Mouse (Mus musculus) spleen, postnatal 4 days (tissue): ENCODE results near the gene Tulp4.

Experiments
- DNase-seq, 2 experiments: peaks; one replicate each; pipeline ENCODE4 v3.0.0; 2022; ENCODE audit warnings: low spot score in 2 of 2

The Tulp4 gene

DNA sequence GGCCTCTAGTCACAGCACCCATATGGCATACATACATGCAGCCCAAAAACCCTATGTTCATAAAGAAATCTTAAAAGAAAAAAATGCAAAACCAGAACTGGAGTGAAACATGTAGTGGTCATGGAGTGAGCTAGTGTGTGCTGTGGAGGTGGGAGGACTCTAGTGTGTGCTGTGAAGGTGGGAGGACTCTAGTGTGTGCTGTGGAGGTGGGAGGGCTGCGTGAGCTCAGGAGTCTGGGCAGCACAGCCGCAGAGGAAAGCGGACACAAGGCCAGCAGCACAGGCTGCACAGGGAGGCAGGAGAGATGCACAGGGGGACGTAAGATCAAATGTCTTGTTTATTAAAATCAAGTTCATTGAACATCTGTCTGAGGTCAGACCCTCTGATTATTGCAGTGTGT lies 17.5 kb downstream of the Tulp4 start:
- DNase-seq = no peak

- DNase-seq = no peak
Observed at GRCm38 (mm10) chr17:6125441-6125840, 19.2 kb downstream of the Tulp4 start.

DNA sequence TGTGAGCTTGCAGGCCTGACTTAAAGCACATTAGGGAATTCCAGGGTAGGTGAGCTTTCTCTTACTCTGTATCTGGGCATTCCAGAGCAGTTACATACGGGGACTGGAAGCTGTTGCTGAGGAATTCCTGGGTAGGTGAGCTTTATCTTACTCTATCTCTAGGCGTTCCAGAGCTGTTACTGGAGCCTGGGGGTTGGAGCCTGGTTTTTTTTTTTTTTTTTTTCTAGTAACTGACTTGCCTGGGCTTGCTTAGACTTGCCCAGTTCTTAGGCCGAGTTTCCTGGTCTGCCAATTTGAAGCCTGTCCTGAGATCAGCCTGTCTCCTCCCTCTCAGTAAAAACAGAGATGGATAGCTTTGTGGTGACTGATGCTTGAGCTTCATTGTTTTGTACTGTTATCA lies 21.8 kb downstream of the Tulp4 start:
- no peak for DNase-seq

GRCm38 (mm10) chr17:6129361-6129760 lies 23.1 kb downstream of the Tulp4 start:
- DNase-seq = no peak

GRCm38 (mm10) chr17:6131083-6131482 lies 24.8 kb downstream of the Tulp4 start:
- DNase-seq = no peak

DNA sequence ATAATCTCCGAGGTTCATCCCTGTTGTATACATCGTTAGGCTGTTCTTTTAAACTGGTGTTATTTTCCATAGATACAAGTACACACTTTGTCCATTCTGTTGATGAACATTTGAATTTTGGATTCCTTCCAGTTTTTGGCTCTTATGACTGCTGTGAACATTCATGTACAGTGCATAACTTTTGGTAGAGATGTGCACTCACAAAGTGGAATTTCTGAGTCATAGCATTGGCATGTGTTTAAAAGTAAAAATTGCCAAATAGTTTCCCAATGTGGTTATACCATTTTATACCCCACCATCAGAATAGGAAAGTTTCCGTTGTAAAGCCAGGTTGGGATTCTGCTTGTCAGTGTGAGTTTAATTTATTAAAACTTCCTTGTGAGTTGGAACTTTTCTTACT lies 34.6 kb downstream of the Tulp4 start:
- no peak for DNase-seq

DNA sequence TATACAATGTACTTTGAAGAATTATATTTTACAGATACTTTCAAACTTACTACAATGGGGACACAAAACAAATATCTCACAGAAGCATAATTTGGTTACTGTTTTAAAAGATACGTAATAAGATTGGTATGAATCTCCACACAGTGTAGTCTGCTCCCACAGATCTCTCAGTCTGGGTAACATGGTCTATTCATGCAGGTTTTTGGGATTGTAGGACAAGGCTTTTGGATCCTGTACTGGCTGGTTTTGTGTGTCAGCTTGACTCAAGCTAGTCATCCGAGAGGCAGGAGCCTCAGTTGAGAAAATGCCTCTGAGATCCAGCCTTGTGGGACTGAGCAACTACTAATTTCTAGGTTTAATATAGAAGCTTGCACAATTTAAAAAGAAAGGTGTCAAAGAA lies 35.1 kb downstream of the Tulp4 start:
- DNase-seq = no peak

- DNase-seq = no peak
Observed at GRCm38 (mm10) chr17:6145244-6145643, 39.0 kb downstream of the Tulp4 start.

- no peak for DNase-seq
Observed at GRCm38 (mm10) chr17:6152941-6153340, 46.7 kb downstream of the Tulp4 start.

- no peak for DNase-seq
Observed at GRCm38 (mm10) chr17:6153581-6153980, 47.3 kb downstream of the Tulp4 start.

- DNase-seq = no peak
Observed at GRCm38 (mm10) chr17:6154366-6154765, 48.1 kb downstream of the Tulp4 start.

DNA sequence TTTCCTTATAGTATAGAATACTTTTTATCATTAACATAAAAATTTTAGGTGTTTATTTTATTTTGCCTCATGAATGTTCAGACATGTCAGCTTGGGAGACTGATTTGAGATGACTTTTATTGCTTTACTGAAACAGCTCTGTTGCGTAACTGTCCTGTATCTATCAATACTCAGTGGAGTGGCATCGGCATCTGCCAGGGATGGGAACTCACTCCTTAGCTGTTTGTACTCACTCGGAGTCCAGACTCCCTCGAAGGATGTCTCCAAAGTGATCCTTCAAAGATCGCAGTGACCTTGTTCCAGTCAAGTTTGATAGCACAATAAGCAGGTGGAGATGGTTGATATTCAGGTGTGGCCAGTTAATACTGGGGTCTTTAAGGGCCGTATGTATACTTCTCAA lies 54.3 kb downstream of the Tulp4 start:
- DNase-seq = no peak

DNA sequence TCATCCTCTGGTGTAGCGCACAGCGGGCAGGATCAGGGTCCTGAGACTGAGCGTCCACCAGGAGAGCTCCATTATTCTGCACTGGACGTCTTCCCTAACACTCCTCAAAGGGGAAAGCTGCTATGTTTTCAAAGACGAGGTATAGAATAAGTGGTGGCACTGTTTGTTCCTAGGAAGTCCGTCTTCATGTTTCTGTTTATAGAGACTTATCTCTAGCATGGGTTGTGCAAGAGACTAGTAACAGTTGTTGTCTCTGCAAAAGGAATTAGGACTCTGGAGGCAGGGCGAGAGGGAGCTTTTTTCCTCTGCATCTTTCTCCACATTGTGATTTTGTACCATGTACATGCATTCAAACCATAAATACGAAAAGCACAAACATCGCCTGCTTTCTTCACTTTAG lies 55.7 kb downstream of the Tulp4 start:
- no peak for DNase-seq

DNA sequence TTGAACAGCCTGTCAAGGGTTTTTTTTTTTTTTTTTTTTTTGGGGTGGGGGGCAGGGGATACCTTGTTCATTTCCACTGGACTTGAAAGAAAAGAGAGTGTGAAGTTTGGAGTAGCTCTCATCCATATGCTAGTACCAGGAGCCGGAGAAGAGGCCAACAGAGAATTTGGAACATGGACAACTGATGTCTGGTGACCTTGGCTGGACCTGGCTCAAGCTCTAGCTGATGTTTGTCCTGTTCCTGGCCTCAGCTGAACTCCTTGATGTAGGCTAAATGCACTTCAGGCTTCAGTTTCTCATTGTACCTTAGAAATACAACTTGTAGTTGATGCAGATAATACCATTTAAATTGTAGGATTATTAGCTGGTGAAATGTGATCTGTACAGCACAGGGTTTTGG lies 56.5 kb downstream of the Tulp4 start:
- no peak for DNase-seq

GRCm38 (mm10) chr17:6164911-6165310 lies 58.7 kb downstream of the Tulp4 start:
- DNase-seq = no peak

DNA sequence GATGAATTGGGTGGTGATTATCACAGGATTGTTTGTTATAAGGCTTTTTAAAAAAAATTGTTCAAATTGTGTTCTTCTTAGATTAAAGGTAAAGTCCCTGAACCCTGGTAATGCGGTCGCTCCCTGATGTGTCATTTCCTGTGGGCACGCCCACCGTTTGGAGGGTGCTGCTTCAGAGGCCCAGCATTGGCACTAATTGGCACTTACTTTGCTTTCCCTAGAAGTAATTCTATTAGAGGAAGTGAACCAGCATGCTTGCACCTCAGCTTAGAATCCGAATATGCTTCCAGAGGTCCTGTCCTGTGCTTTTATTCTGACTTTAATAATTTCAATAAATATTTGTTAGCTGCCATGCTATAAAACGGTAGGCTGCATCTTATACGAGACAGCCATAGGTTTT lies 66.2 kb downstream of the Tulp4 start:
- DNase-seq = no peak

GRCm38 (mm10) chr17:6172926-6173690 lies 66.9 kb downstream of the Tulp4 start:
- DNase-seq = no peak

GRCm38 (mm10) chr17:6174574-6174973 lies 68.3 kb downstream of the Tulp4 start:
- DNase-seq = no peak

GRCm38 (mm10) chr17:6178564-6179267 lies 72.5 kb downstream of the Tulp4 start:
- no peak for DNase-seq

- DNase-seq = no peak
Observed at GRCm38 (mm10) chr17:6179389-6179788, 73.2 kb downstream of the Tulp4 start.

DNA sequence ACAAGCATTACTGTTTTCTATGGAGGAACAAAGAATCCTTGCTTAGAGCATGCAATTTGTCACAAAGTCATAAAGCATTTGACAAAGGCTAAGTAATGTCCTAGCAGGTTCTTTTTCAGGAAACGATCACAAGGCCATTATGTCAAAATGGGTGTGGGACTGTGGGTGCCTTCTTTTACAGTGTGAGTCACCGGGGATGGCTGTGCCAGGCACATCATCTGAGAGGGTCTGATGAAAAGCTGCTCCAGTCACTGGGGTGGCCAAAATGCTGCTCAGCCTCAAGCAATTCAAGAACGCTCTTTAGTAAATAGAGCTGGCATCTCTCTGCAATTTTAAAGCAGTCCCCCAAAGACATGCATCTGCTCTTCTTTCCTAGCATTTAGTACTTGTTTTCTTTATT lies 74.2 kb downstream of the Tulp4 start:
- no peak for DNase-seq

- DNase-seq = no peak
Observed at GRCm38 (mm10) chr17:6182715-6183114, 76.5 kb downstream of the Tulp4 start.

- DNase-seq = no peak
Observed at GRCm38 (mm10) chr17:6186651-6187050, 80.4 kb downstream of the Tulp4 start.
